Mouse (Mus musculus): Measurements from ENCODE around the gene Scn11a. TPM values are rescaled to one million over a fixed set of nuclear protein-coding genes. Genes with fewer than 3 reads are reported as not detected.
A peak's percentile ranks its signal among the peaks of the same experiment; 100 is the strongest.

The Scn11a gene
- polyA plus RNA-seq, 1 experiment from 2014 or later = 0.10 TPM

GRCm38 (mm10) chr9:119803845-119804500 is 21.3 kb downstream of the Scn11a start:
- ATAC-seq (replicated peaks; ENCODE audit: low FRiP score) (no peak), DNase-seq (ENCODE audit: low spot score) (no peak)
- 61% methylated on average over 15 of the region's 15 CpGs for WGBS
- Histone ChIP-seq H3K27me3 (replicated peaks; ENCODE audit: control insufficient read depth, insufficient read depth, low read length) (no peaks in the 10 kb centered on the region), H3K4me3 (ENCODE audit: low read depth, low read length) (no peak overlapping the region), H3K36me3 (ENCODE audit: control insufficient read depth, insufficient read depth, low read length) (no peaks in the 10 kb centered on the region), H3K4me1 (replicated peaks; ENCODE audit: control insufficient read depth, insufficient read depth, low read length) (peaks cover 4% of the 10 kb centered on the region; the same call in 1 of the 2 replicates), H3K9me3 (ENCODE audit: control insufficient read depth, low read length) (no peaks in the 10 kb centered on the region), H3K9ac (ENCODE audit: low read depth, low read length) (no peak overlapping the region), H3K4me2 (no peak overlapping the region), H3K27ac (ENCODE audit: low read depth, low read length) (0 out of 2 replicates have a peak overlapping the region, but pooled peaks have one; percentile 13)

DNA sequence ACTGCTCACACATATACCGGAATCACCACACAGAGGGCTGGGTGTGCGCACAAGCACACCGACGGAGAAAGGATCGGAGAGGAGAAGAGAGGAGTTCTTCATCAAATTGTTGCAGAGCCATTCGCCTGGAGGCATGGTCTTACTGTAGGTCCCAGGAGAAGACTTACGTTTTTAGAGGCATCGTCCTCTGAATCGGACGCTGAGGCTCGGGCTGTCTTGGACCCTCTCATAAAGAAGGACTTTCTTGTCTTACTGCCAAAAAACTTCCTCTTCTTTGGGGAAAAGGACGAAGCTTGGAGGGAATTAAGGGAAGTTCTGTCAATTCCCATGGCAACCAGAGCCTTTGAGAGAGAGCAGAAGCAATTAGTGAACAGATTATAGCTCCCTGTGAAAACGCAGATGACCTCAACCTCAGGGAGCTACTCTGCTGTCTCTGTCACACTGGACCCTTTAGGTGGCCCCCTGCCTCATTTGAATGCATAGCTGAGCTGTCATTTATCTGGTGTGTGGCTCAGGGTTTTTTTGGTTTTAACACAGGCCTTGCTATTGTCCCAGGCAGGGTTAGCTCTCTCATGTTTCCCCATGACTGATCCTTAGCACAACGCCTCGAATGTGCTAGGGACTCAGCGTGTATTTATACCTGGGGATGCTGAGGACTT is 22.0 kb downstream of the Scn11a start:
- DNase-seq (ENCODE audit: low spot score) (no peak), ATAC-seq (replicated peaks; ENCODE audit: low FRiP score) (no peak)
- Histone ChIP-seq H3K27ac (ENCODE audit: low read depth, low read length) (0 out of 2 replicates have a peak overlapping the region, but pooled peaks have one; percentile 13), H3K36me3 (ENCODE audit: control insufficient read depth, insufficient read depth, low read length) (no peaks in the 10 kb centered on the region), H3K27me3 (replicated peaks; ENCODE audit: control insufficient read depth, insufficient read depth, low read length) (no peaks in the 10 kb centered on the region), H3K9ac (ENCODE audit: low read depth, low read length) (no peak overlapping the region), H3K4me2 (no peak overlapping the region), H3K9me3 (ENCODE audit: control insufficient read depth, low read length) (no peaks in the 10 kb centered on the region), H3K4me3 (ENCODE audit: low read depth, low read length) (no peak overlapping the region), H3K4me1 (replicated peaks; ENCODE audit: control insufficient read depth, insufficient read depth, low read length) (peaks cover 4% of the 10 kb centered on the region; the same call in 1 of the 2 replicates)
- 63% methylated on average over 16 of the region's 16 CpGs for WGBS

GRCm38 (mm10) chr9:119801460-119801859 is 23.8 kb downstream of the Scn11a start:
- Histone ChIP-seq H3K36me3 (ENCODE audit: control insufficient read depth, insufficient read depth, low read length) (no peaks in the 10 kb centered on the region), H3K9me3 (ENCODE audit: control insufficient read depth, low read length) (no peaks in the 10 kb centered on the region), H3K27ac (ENCODE audit: low read depth, low read length) (no peak overlapping the region), H3K4me3 (ENCODE audit: low read depth, low read length) (no peak overlapping the region), H3K4me1 (replicated peaks; ENCODE audit: control insufficient read depth, insufficient read depth, low read length) (peaks cover 4% of the 10 kb centered on the region; the same call in 1 of the 2 replicates), H3K9ac (ENCODE audit: low read depth, low read length) (no peak overlapping the region), H3K27me3 (replicated peaks; ENCODE audit: control insufficient read depth, insufficient read depth, low read length) (no peaks in the 10 kb centered on the region), H3K4me2 (no peak overlapping the region)
- DNase-seq (ENCODE audit: low spot score) (no peak), ATAC-seq (replicated peaks; ENCODE audit: low FRiP score) (no peak)
- WGBS = 37% methylated on average over 6 of the region's 6 CpGs

DNA sequence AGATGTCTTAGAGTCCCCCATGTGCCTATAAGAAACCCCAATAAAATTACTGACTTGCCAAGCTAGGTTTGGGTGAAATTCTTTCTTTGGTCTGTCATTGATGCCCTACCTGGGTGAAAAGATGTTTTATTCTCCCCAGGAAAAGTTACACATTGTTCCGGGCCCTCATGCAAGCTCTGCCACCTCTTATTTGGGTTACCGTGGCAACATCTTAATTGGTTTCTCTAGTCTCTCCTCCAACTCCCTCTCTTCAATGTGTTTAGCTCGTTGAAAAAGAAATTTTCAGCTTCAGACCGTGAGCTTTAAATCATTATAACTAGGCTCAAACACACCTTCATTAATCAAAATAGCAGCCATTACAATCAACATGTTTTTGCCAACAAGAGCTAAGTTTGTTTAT is 28.5 kb downstream of the Scn11a start:
- H3K36me3 ChIP-seq (ENCODE audit: control insufficient read depth, insufficient read depth, low read length) = no peaks in the 10 kb centered on the region
- WGBS = 78% methylated on average over 4 of the region's 4 CpGs
- H3K9ac ChIP-seq (ENCODE audit: low read depth, low read length) = no peak overlapping the region
- H3K27me3 ChIP-seq (replicated peaks; ENCODE audit: control insufficient read depth, insufficient read depth, low read length) = no peaks in the 10 kb centered on the region
- H3K4me3 ChIP-seq (ENCODE audit: low read depth, low read length) = no peak overlapping the region
- ATAC-seq (replicated peaks; ENCODE audit: low FRiP score) (no peak), DNase-seq (ENCODE audit: low spot score) (no peak)
- H3K27ac ChIP-seq (ENCODE audit: low read depth, low read length) = no peak overlapping the region
- no peak overlapping the region for H3K4me2 ChIP-seq
- H3K4me1 ChIP-seq (replicated peaks; ENCODE audit: control insufficient read depth, insufficient read depth, low read length) = peaks cover 4% of the 10 kb centered on the region; the same call in 1 of the 2 replicates
- no peaks in the 10 kb centered on the region for H3K9me3 ChIP-seq (ENCODE audit: control insufficient read depth, low read length)

GRCm38 (mm10) chr9:119795254-119795912 is 29.9 kb downstream of the Scn11a start:
- Histone ChIP-seq H3K4me2 (no peak overlapping the region), H3K4me3 (ENCODE audit: low read depth, low read length) (no peak overlapping the region), H3K9me3 (ENCODE audit: control insufficient read depth, low read length) (no peaks in the 10 kb centered on the region), H3K9ac (ENCODE audit: low read depth, low read length) (no peak overlapping the region), H3K27me3 (replicated peaks; ENCODE audit: control insufficient read depth, insufficient read depth, low read length) (no peaks in the 10 kb centered on the region), H3K4me1 (replicated peaks; ENCODE audit: control insufficient read depth, insufficient read depth, low read length) (no peaks in the 10 kb centered on the region), H3K36me3 (ENCODE audit: control insufficient read depth, insufficient read depth, low read length) (no peaks in the 10 kb centered on the region), H3K27ac (ENCODE audit: low read depth, low read length) (no peak overlapping the region)
- DNase-seq (ENCODE audit: low spot score) (no peak), ATAC-seq (replicated peaks; ENCODE audit: low FRiP score) (peak; percentile 34; the same call in 1 of the 2 replicates)
- WGBS = 57% methylated on average over 15 of the region's 15 CpGs

GRCm38 (mm10) chr9:119794470-119794869 is 30.8 kb downstream of the Scn11a start:
- H3K9me3 ChIP-seq (ENCODE audit: control insufficient read depth, low read length) = no peaks in the 10 kb centered on the region
- no peak overlapping the region for H3K27ac ChIP-seq (ENCODE audit: low read depth, low read length)
- no peak overlapping the region for H3K4me2 ChIP-seq
- no peak overlapping the region for H3K9ac ChIP-seq (ENCODE audit: low read depth, low read length)
- H3K4me1 ChIP-seq (replicated peaks; ENCODE audit: control insufficient read depth, insufficient read depth, low read length) = no peaks in the 10 kb centered on the region
- no peaks in the 10 kb centered on the region for H3K36me3 ChIP-seq (ENCODE audit: control insufficient read depth, insufficient read depth, low read length)
- H3K4me3 ChIP-seq (ENCODE audit: low read depth, low read length) = no peak overlapping the region
- 57% methylated on average over 4 of the region's 4 CpGs for WGBS
- DNase-seq (ENCODE audit: low spot score) = no peak
- no peak for ATAC-seq (replicated peaks; ENCODE audit: low FRiP score)
- no peaks in the 10 kb centered on the region for H3K27me3 ChIP-seq (replicated peaks; ENCODE audit: control insufficient read depth, insufficient read depth, low read length)

DNA sequence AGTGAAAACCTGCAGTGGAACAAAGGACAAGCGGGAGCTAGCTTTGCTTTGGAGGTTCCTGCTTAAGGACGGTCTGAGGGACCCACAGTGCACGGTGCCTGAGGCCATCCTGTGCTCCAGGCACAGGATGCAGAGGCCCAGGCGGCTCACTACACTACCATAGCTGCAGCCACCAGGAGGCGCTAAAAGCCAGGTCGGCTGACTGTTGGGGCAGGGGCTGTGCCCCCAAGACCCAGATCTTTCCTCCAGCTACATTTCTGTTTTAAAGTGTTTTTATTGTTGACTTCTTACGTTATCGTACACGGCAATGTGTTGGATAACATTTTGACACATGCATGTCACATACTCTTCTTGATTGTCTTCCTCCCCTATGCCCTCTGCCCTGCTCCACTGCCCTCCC is 32.8 kb downstream of the Scn11a start:
- DNase-seq (ENCODE audit: low spot score) (no peak), ATAC-seq (replicated peaks; ENCODE audit: low FRiP score) (no peak)
- Histone ChIP-seq H3K36me3 (ENCODE audit: control insufficient read depth, insufficient read depth, low read length) (no peaks in the 10 kb centered on the region), H3K27ac (ENCODE audit: low read depth, low read length) (no peak overlapping the region), H3K9ac (ENCODE audit: low read depth, low read length) (no peak overlapping the region), H3K4me3 (ENCODE audit: low read depth, low read length) (no peak overlapping the region), H3K4me2 (no peak overlapping the region), H3K9me3 (ENCODE audit: control insufficient read depth, low read length) (no peaks in the 10 kb centered on the region), H3K4me1 (replicated peaks; ENCODE audit: control insufficient read depth, insufficient read depth, low read length) (no peaks in the 10 kb centered on the region), H3K27me3 (replicated peaks; ENCODE audit: control insufficient read depth, insufficient read depth, low read length) (no peaks in the 10 kb centered on the region)
- 51% methylated on average over 9 of the region's 9 CpGs for WGBS

- ATAC-seq (replicated peaks; ENCODE audit: low FRiP score) (no peak), DNase-seq (ENCODE audit: low spot score) (no peak)
- Histone ChIP-seq H3K36me3 (ENCODE audit: control insufficient read depth, insufficient read depth, low read length) (no peaks in the 10 kb centered on the region), H3K27me3 (replicated peaks; ENCODE audit: control insufficient read depth, insufficient read depth, low read length) (no peaks in the 10 kb centered on the region), H3K27ac (ENCODE audit: low read depth, low read length) (no peak overlapping the region), H3K4me1 (replicated peaks; ENCODE audit: control insufficient read depth, insufficient read depth, low read length) (no peaks in the 10 kb centered on the region), H3K4me2 (no peak overlapping the region), H3K4me3 (ENCODE audit: low read depth, low read length) (no peak overlapping the region), H3K9ac (ENCODE audit: low read depth, low read length) (no peak overlapping the region), H3K9me3 (ENCODE audit: control insufficient read depth, low read length) (no peaks in the 10 kb centered on the region)
- WGBS = 78% methylated on average over 3 of the region's 3 CpGs
These were observed 44.4 kb downstream of the Scn11a start for GRCm38 (mm10) chr9:119780901-119781300.
